Mouse (Mus musculus): ENCODE results near the gene Nup85. TPM values are rescaled to one million over a fixed set of nuclear protein-coding genes. Genes with fewer than 3 reads are reported as not detected.

Nup85 gene
- polyA plus RNA-seq, 1 experiment = 50.7 TPM

GRCm38 (mm10) chr11:115632247-115632646, 68.0 kb downstream of the Nup85 start:
- no peak for DNase-seq (ENCODE audit: low read depth)

- no peak for DNase-seq (ENCODE audit: low read depth)
These were observed 68.6 kb downstream of the Nup85 start for GRCm38 (mm10) chr11:115632862-115633261.

Other genes with a start within 250 kb of the Nup85 start
- gene Ush1g, start 242.4 kb upstream of the Nup85 start, polyA plus RNA-seq (2012; rRNA removed) = not detected in 2 replicates
- not detected in 2 replicates for gene Otop3, start 229.7 kb upstream of the Nup85 start, polyA plus RNA-seq (2012; rRNA removed)
- 6.6 and 7.8 TPM in 2 replicates for gene Hid1, start 196.7 kb upstream of the Nup85 start, polyA plus RNA-seq (2012; rRNA removed)
- 7.2 and 8.2 TPM in 2 replicates for gene Cdr2l, start 182.5 kb upstream of the Nup85 start, polyA plus RNA-seq (2012; rRNA removed)
- 75.6 and 94.7 TPM in 2 replicates for gene Mrpl58, start 160.7 kb upstream of the Nup85 start, polyA plus RNA-seq (2012; rRNA removed)
- 159 and 175 TPM in 2 replicates for gene Atp5h, start 144.5 kb upstream of the Nup85 start, polyA plus RNA-seq (2012; rRNA removed)
- gene Kctd2, start 144.3 kb upstream of the Nup85 start, polyA plus RNA-seq (2012; rRNA removed) = 29.1 and 31.3 TPM in 2 replicates
- gene Trim80, start 123.9 kb upstream of the Nup85 start, polyA plus RNA-seq (2012; rRNA removed) = 0.57 and 1.1 TPM in 2 replicates
- gene Slc16a5, start 102.0 kb upstream of the Nup85 start, polyA plus RNA-seq (2012; rRNA removed) = 0.34 and 0.44 TPM in 2 replicates
- gene Armc7, start 88.8 kb upstream of the Nup85 start, polyA plus RNA-seq (2012; rRNA removed) = 6.7 and 8.9 TPM in 2 replicates
- 47.8 and 48.5 TPM in 2 replicates for gene Nt5c, start 72.6 kb upstream of the Nup85 start, polyA plus RNA-seq (2012; rRNA removed)
- 91.5 and 128 TPM in 2 replicates for gene Jpt1, start 50.0 kb upstream of the Nup85 start, polyA plus RNA-seq (2012; rRNA removed)
- 75.3 and 82.7 TPM in 2 replicates for gene Sumo2, start 28.2 kb upstream of the Nup85 start, polyA plus RNA-seq (2012; rRNA removed)
- gene Mrps7, start 39.5 kb downstream of the Nup85 start, polyA plus RNA-seq (2012; rRNA removed) = 32.5 and 37.4 TPM in 2 replicates
- 14.5 and 19.5 TPM in 2 replicates for gene Gga3, start 39.6 kb downstream of the Nup85 start, polyA plus RNA-seq (2012; rRNA removed)
- gene Mif4gd, start 48.5 kb downstream of the Nup85 start, polyA plus RNA-seq (2012; rRNA removed) = 114 and 132 TPM in 2 replicates
- 76.9 and 146 TPM in 2 replicates for gene Slc25a19, start 63.9 kb downstream of the Nup85 start, polyA plus RNA-seq (2012; rRNA removed)
- 41.2 and 42.4 TPM in 2 replicates for gene Grb2, start 144.2 kb downstream of the Nup85 start, polyA plus RNA-seq (2012; rRNA removed)
- gene Tmem94, start 201.0 kb downstream of the Nup85 start, polyA plus RNA-seq (2012; rRNA removed) = 63.0 and 103 TPM in 2 replicates
- 46.6 and 59.6 TPM in 2 replicates for gene Caskin2, start 249.2 kb downstream of the Nup85 start, polyA plus RNA-seq (2012; rRNA removed)

All from gonadal fat pad, adult 2 months (tissue).